ENCODE assay signal across 17 mouse cellular contexts in genomic region chr6:92497279-92497678, GRCm38 (mm10).
"Had no signal": no experiment of that assay in that cellular context is flagged by ENCODE, and none has a peak within 500 bp of the region (broad histone marks: within the 10 kb centered on the region; RNA-seq: fewer than 3 reads in every experiment).

No protein-coding gene starts in this region.

- H3K4me3 ChIP-seq: left cerebral cortex, adult 2 months; limb, embryonic 15.5 days; liver, embryonic 12.5 days; midbrain, embryonic 10.5 days; myocyte; neural tube, embryonic 12.5 days had no signal

- H3K4me1 ChIP-seq: liver, embryonic 12.5 days; neural tube, embryonic 12.5 days had no signal

- H3K27ac ChIP-seq: kidney, postnatal 0 days; left cerebral cortex, adult 2 months; limb, embryonic 15.5 days; liver, embryonic 12.5 days; midbrain, embryonic 10.5 days; neural tube, embryonic 12.5 days had no signal

- H3K27me3 ChIP-seq: limb, embryonic 15.5 days; neural tube, embryonic 12.5 days had no signal

- ATAC-seq: liver, embryonic 12.5 days had no signal

- H3K9ac ChIP-seq: limb, embryonic 15.5 days; liver, embryonic 12.5 days; lung, embryonic 14.5 days; neural tube, embryonic 12.5 days had no signal

- DNase-seq: kidney, adult 9 months; kidney, postnatal 36 days; lung, embryonic 14.5 days; lung, postnatal 10 days; lung, postnatal 4 days; retina, postnatal 1 day; right cerebral cortex, postnatal 4 days; spleen, adult 18-20 months; thymus, adult 18-20 months; thymus, postnatal 14 days had no signal

- H3K36me3 ChIP-seq: limb, embryonic 15.5 days; liver, embryonic 12.5 days; midbrain, embryonic 10.5 days; neural tube, embryonic 12.5 days had no signal

- H3K9me3 ChIP-seq: limb, embryonic 15.5 days; liver, embryonic 12.5 days; midbrain, embryonic 10.5 days; neural tube, embryonic 12.5 days had no signal

- H3K4me2 ChIP-seq: limb, embryonic 15.5 days; liver, embryonic 12.5 days; lung, embryonic 14.5 days; neural tube, embryonic 12.5 days had no signal
